Mouse (Mus musculus): ENCODE data around the gene Cenps. TPM values are rescaled to one million over a fixed set of nuclear protein-coding genes. Genes with fewer than 3 reads are reported as not detected.

Gene Cenps
- polyA plus RNA-seq, 1 experiment = 32.5 TPM

- H3K27me3 ChIP-seq (ENCODE audit: control insufficient read depth, insufficient read depth, insufficient read length) = no peaks in the 10 kb centered on the region
- H3K79me2 ChIP-seq (ENCODE audit: control insufficient read depth, insufficient read depth) = no peaks in the 10 kb centered on the region
- H3K79me3 ChIP-seq (ENCODE audit: low read depth) = no peaks in the 10 kb centered on the region
- H3K4me3 ChIP-seq (ENCODE audit: insufficient read depth, poor library complexity, severe bottlenecking) = no peak overlapping the region
- no peak overlapping the region for H3ac ChIP-seq (ENCODE audit: control insufficient read depth, insufficient read length, low read depth)
- TF ChIP-seq CTCF (IDR thresholded peaks at IDR 0.05; ENCODE audit: control insufficient read depth, insufficient read depth, insufficient read length) (no peak), CEBPB (IDR thresholded peaks at IDR 0.05; ENCODE audit: low read depth) (no peak), FOSL1 (IDR thresholded peaks at IDR 0.05; ENCODE audit: insufficient read depth, low read length, poor library complexity, severe bottlenecking) (no peak), MYOG (IDR thresholded peaks at IDR 0.05; ENCODE audit: control insufficient read depth, extremely low read depth, insufficient read length) (no peak), MYOD1 (IDR thresholded peaks at IDR 0.05; ENCODE audit: control insufficient read depth, insufficient read length, low read depth) (no peak), USF1 (IDR thresholded peaks at IDR 0.05; ENCODE audit: low read depth) (no peak), MAX (IDR thresholded peaks at IDR 0.05) (no peak)
- H3K36me3 ChIP-seq (ENCODE audit: control insufficient read depth, insufficient read depth) = peaks cover 37% of the 10 kb centered on the region
Observed at GRCm38 (mm10) chr4:149148084-149148483, 10.7 kb upstream of the Cenps start.

- no peaks in the 10 kb centered on the region for H3K27me3 ChIP-seq (ENCODE audit: control insufficient read depth, insufficient read depth, insufficient read length)
- H3K4me3 ChIP-seq (ENCODE audit: insufficient read depth, poor library complexity, severe bottlenecking) = no peak overlapping the region
- H3ac ChIP-seq (ENCODE audit: control insufficient read depth, insufficient read length, low read depth) = no peak overlapping the region
- H3K79me2 ChIP-seq (ENCODE audit: control insufficient read depth, insufficient read depth) = no peaks in the 10 kb centered on the region
- H3K36me3 ChIP-seq (ENCODE audit: control insufficient read depth, insufficient read depth) = peaks cover 32% of the 10 kb centered on the region
- TF ChIP-seq MYOD1 (IDR thresholded peaks at IDR 0.05; ENCODE audit: control insufficient read depth, insufficient read length, low read depth) (no peak), MYOG (IDR thresholded peaks at IDR 0.05; ENCODE audit: control insufficient read depth, extremely low read depth, insufficient read length) (no peak), CEBPB (IDR thresholded peaks at IDR 0.05; ENCODE audit: low read depth) (no peak)
- no peaks in the 10 kb centered on the region for H3K79me3 ChIP-seq (ENCODE audit: low read depth)
Observed at GRCm38 (mm10) chr4:149147528-149147927, 10.1 kb upstream of the Cenps start.

GRCm38 (mm10) chr4:149145151-149145550 lies 7.7 kb upstream of the Cenps start:
- H3ac ChIP-seq (ENCODE audit: control insufficient read depth, insufficient read length, low read depth) = no peak overlapping the region
- H3K4me3 ChIP-seq (ENCODE audit: insufficient read depth, poor library complexity, severe bottlenecking) = no peak overlapping the region
- no peaks in the 10 kb centered on the region for H3K79me3 ChIP-seq (ENCODE audit: low read depth)
- no peaks in the 10 kb centered on the region for H3K79me2 ChIP-seq (ENCODE audit: control insufficient read depth, insufficient read depth)
- H3K36me3 ChIP-seq (ENCODE audit: control insufficient read depth, insufficient read depth) = peaks cover 11% of the 10 kb centered on the region
- H3K27me3 ChIP-seq (ENCODE audit: control insufficient read depth, insufficient read depth, insufficient read length) = no peaks in the 10 kb centered on the region
- no peak for TF ChIP-seq MYOG (IDR thresholded peaks at IDR 0.05; ENCODE audit: control insufficient read depth, extremely low read depth, insufficient read length)
- no peak for TF ChIP-seq CEBPB (IDR thresholded peaks at IDR 0.05; ENCODE audit: low read depth)
- TF ChIP-seq MYOD1 (IDR thresholded peaks at IDR 0.05; ENCODE audit: control insufficient read depth, insufficient read length, low read depth) = no peak
- TF ChIP-seq FOSL1 (IDR thresholded peaks at IDR 0.05; ENCODE audit: insufficient read depth, low read length, poor library complexity, severe bottlenecking) = no peak
- no peak for TF ChIP-seq MAX (IDR thresholded peaks at IDR 0.05)
- no peak for TF ChIP-seq USF1 (IDR thresholded peaks at IDR 0.05; ENCODE audit: low read depth)
- no peak for TF ChIP-seq CTCF (IDR thresholded peaks at IDR 0.05; ENCODE audit: control insufficient read depth, insufficient read depth, insufficient read length)

GRCm38 (mm10) chr4:149144459-149144858 lies 7.0 kb upstream of the Cenps start:
- Histone ChIP-seq H3K36me3 (ENCODE audit: control insufficient read depth, insufficient read depth) (peaks cover 5% of the 10 kb centered on the region), H3K79me3 (ENCODE audit: low read depth) (no peaks in the 10 kb centered on the region), H3ac (ENCODE audit: control insufficient read depth, insufficient read length, low read depth) (no peak overlapping the region), H3K27me3 (ENCODE audit: control insufficient read depth, insufficient read depth, insufficient read length) (no peaks in the 10 kb centered on the region), H3K4me3 (ENCODE audit: insufficient read depth, poor library complexity, severe bottlenecking) (no peak overlapping the region), H3K79me2 (ENCODE audit: control insufficient read depth, insufficient read depth) (no peaks in the 10 kb centered on the region)
- TF ChIP-seq CTCF (IDR thresholded peaks at IDR 0.05; ENCODE audit: control insufficient read depth, insufficient read depth, insufficient read length) (peak; percentile 48), MYOD1 (IDR thresholded peaks at IDR 0.05; ENCODE audit: control insufficient read depth, insufficient read length, low read depth) (no peak)

- Histone ChIP-seq H3ac (ENCODE audit: control insufficient read depth, insufficient read length, low read depth) (no peak overlapping the region), H3K4me3 (ENCODE audit: insufficient read depth, poor library complexity, severe bottlenecking) (no peak overlapping the region), H3K27me3 (ENCODE audit: control insufficient read depth, insufficient read depth, insufficient read length) (no peaks in the 10 kb centered on the region), H3K79me3 (ENCODE audit: low read depth) (no peaks in the 10 kb centered on the region), H3K79me2 (ENCODE audit: control insufficient read depth, insufficient read depth) (no peaks in the 10 kb centered on the region), H3K36me3 (ENCODE audit: control insufficient read depth, insufficient read depth) (no peaks in the 10 kb centered on the region)
- TF ChIP-seq MYOG (IDR thresholded peaks at IDR 0.05; ENCODE audit: control insufficient read depth, extremely low read depth, insufficient read length) (no peak), CEBPB (IDR thresholded peaks at IDR 0.05; ENCODE audit: low read depth) (no peak), MYOD1 (IDR thresholded peaks at IDR 0.05; ENCODE audit: control insufficient read depth, insufficient read length, low read depth) (no peak), CTCF (IDR thresholded peaks at IDR 0.05; ENCODE audit: control insufficient read depth, insufficient read depth, insufficient read length) (no peak), MAX (IDR thresholded peaks at IDR 0.05) (no peak)
Observed at GRCm38 (mm10) chr4:149143594-149143993, 6.2 kb upstream of the Cenps start.

- H3K79me2 ChIP-seq (ENCODE audit: control insufficient read depth, insufficient read depth) = peaks cover 30% of the 10 kb centered on the region
- no peak overlapping the region for H3K4me3 ChIP-seq (ENCODE audit: insufficient read depth, poor library complexity, severe bottlenecking)
- H3K27me3 ChIP-seq (ENCODE audit: control insufficient read depth, insufficient read depth, insufficient read length) = no peaks in the 10 kb centered on the region
- no peak overlapping the region for H3ac ChIP-seq (ENCODE audit: control insufficient read depth, insufficient read length, low read depth)
- peaks cover 2% of the 10 kb centered on the region for H3K36me3 ChIP-seq (ENCODE audit: control insufficient read depth, insufficient read depth)
- no peak for TF ChIP-seq FOSL1 (IDR thresholded peaks at IDR 0.05; ENCODE audit: insufficient read depth, low read length, poor library complexity, severe bottlenecking)
- no peak for TF ChIP-seq CTCF (IDR thresholded peaks at IDR 0.05; ENCODE audit: control insufficient read depth, insufficient read depth, insufficient read length)
- TF ChIP-seq MAX (IDR thresholded peaks at IDR 0.05) = no peak
- TF ChIP-seq MYOG (IDR thresholded peaks at IDR 0.05; ENCODE audit: control insufficient read depth, extremely low read depth, insufficient read length) = no peak
- peak; percentile 6 for TF ChIP-seq MYOD1 (IDR thresholded peaks at IDR 0.05; ENCODE audit: control insufficient read depth, insufficient read length, low read depth)
- H3K79me3 ChIP-seq (ENCODE audit: low read depth) = peaks cover 10% of the 10 kb centered on the region
Observed at GRCm38 (mm10) chr4:149138515-149138914, 1.1 kb upstream of the Cenps start.

Measured in C2C12 (cell line).